Mouse (Mus musculus): ENCODE measurements around the gene Chst13. TPM values are rescaled to one million over a fixed set of nuclear protein-coding genes. Genes with fewer than 3 reads are reported as not detected.

The Chst13 gene
- polyA plus RNA-seq, 1 experiment from 2014 or later: not detected

DNA sequence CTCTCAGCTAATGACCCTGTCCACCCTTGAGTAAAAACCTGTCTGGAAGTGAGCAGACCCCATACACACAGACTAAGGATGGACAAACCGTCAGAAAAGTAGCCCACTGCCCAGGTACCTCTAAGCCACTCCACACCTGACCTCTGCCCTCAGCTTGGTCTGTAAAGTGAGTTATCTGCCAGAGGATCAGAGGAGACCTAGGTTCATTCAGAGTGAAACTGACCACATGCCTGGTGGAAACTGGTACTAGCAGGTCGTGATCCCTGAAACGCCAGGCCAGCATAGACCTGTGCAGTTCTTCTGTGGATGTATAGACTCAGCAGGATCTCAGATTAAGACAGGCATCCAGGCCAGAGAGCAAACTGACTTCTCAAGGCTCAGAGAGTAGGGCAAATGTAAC lies 522 bp downstream of the Chst13 start:
- no peaks in the 10 kb centered on the region for H3K27me3 ChIP-seq (ENCODE audit: control insufficient read depth, insufficient read depth, low read length)
- no peak overlapping the region for H3K4me2 ChIP-seq
- no peaks in the 10 kb centered on the region for H3K4me1 ChIP-seq (ENCODE audit: control insufficient read depth, insufficient read depth, low read length)
- H3K9me3 ChIP-seq (ENCODE audit: control insufficient read depth, low read length): no peaks in the 10 kb centered on the region
- DNase-seq (ENCODE audit: low spot score, missing footprints) (no peak), ATAC-seq (ENCODE audit: low FRiP score) (no peak)
- 69% methylated on average over 3 of the region's 3 CpGs for WGBS
- no peak overlapping the region for H3K4me3 ChIP-seq (ENCODE audit: low read depth, low read length)
- no peak overlapping the region for H3K9ac ChIP-seq (ENCODE audit: low read length)
- no peak overlapping the region for H3K27ac ChIP-seq (ENCODE audit: low read depth, low read length)
- no peaks in the 10 kb centered on the region for H3K36me3 ChIP-seq (ENCODE audit: control insufficient read depth, insufficient read depth, low read length)

DNA sequence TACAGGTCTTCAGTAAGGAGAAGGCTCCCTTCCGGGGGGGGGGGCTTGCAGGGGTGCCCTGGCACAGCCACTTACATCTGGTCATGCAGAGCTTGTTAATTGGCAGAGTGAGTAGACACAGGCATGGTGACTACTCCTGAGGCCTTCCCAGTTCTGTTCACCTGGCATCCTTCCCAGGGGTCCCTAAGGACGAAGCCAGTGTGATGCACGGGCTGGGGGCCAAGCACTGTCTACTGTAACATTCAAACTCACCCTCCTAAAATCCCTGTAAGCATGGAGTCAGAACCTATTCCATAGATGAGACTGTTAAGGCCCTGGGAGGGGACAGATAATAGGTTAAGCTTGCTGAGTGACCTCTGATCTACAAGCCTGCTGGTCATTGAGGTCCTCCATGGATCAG lies 959 bp downstream of the Chst13 start:
- no peaks in the 10 kb centered on the region for H3K9me3 ChIP-seq (ENCODE audit: control insufficient read depth, low read length)
- WGBS: 84% methylated on average over 3 of the region's 3 CpGs
- no peaks in the 10 kb centered on the region for H3K27me3 ChIP-seq (ENCODE audit: control insufficient read depth, insufficient read depth, low read length)
- H3K4me3 ChIP-seq (ENCODE audit: low read depth, low read length): no peak overlapping the region
- H3K4me2 ChIP-seq: no peak overlapping the region
- ATAC-seq (ENCODE audit: low FRiP score) (no peak), DNase-seq (ENCODE audit: low spot score, missing footprints) (no peak)
- H3K27ac ChIP-seq (ENCODE audit: low read depth, low read length): no peak overlapping the region
- H3K36me3 ChIP-seq (ENCODE audit: control insufficient read depth, insufficient read depth, low read length): no peaks in the 10 kb centered on the region
- no peak overlapping the region for H3K9ac ChIP-seq (ENCODE audit: low read length)
- H3K4me1 ChIP-seq (ENCODE audit: control insufficient read depth, insufficient read depth, low read length): no peaks in the 10 kb centered on the region

DNA sequence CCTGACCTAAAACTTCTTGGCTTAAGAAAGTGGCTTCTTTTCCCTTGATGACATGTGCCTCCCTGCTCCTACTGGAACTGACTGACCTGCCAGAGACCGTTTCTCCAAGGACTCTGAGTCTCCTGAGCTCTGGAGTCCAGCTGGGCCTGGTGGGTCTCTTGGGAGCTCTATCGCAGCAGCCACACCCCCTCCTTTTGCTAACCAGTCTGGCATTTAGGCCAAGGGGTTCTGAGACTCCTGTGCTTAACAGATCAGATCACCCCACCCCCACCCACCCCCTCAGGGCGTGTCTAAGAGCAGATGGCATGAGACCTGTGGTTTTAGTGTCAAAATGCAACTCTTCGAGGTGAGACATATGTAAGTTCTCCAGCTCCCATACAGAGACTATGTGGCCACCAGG lies 3.2 kb downstream of the Chst13 start:
- H3K4me2 ChIP-seq: no peak overlapping the region
- H3K9ac ChIP-seq (ENCODE audit: low read length): no peak overlapping the region
- no peaks in the 10 kb centered on the region for H3K4me1 ChIP-seq (ENCODE audit: control insufficient read depth, insufficient read depth, low read length)
- no peaks in the 10 kb centered on the region for H3K27me3 ChIP-seq (ENCODE audit: control insufficient read depth, insufficient read depth, low read length)
- no peak overlapping the region for H3K27ac ChIP-seq (ENCODE audit: low read depth, low read length)
- no peak for ATAC-seq (ENCODE audit: low FRiP score)
- no peaks in the 10 kb centered on the region for H3K9me3 ChIP-seq (ENCODE audit: control insufficient read depth, low read length)
- 45% methylated on average over 4 of the region's 4 CpGs for WGBS
- no peaks in the 10 kb centered on the region for H3K36me3 ChIP-seq (ENCODE audit: control insufficient read depth, insufficient read depth, low read length)
- no peak for DNase-seq (ENCODE audit: low spot score, missing footprints)
- no peak overlapping the region for H3K4me3 ChIP-seq (ENCODE audit: low read depth, low read length)

DNA sequence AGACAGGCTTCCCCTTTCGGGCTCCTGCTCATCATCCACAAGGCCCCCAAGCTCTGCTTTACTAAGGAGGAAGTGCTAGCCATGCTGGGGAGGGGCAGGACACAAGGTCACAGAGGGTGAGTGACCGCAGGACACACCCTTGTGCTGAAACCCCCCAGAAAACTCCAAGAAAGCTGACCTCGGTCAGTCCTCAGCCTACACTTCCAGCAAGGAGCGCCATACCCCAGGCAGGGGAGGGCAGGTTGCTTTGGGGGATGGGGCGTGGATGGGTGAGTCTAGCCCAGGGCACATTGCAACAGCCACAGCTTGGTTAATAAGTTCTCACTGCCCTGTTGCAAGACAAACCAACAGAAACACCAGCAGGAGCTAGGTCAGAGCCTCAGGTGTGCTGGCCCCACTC lies 4.6 kb downstream of the Chst13 start:
- no peaks in the 10 kb centered on the region for H3K4me1 ChIP-seq (ENCODE audit: control insufficient read depth, insufficient read depth, low read length)
- H3K9me3 ChIP-seq (ENCODE audit: control insufficient read depth, low read length): no peaks in the 10 kb centered on the region
- H3K27me3 ChIP-seq (ENCODE audit: control insufficient read depth, insufficient read depth, low read length): no peaks in the 10 kb centered on the region
- 86% methylated on average over 5 of the region's 5 CpGs for WGBS
- no peaks in the 10 kb centered on the region for H3K36me3 ChIP-seq (ENCODE audit: control insufficient read depth, insufficient read depth, low read length)
- no peak overlapping the region for H3K9ac ChIP-seq (ENCODE audit: low read length)
- ATAC-seq (ENCODE audit: low FRiP score): no peak
- no peak overlapping the region for H3K27ac ChIP-seq (ENCODE audit: low read depth, low read length)
- H3K4me3 ChIP-seq (ENCODE audit: low read depth, low read length): no peak overlapping the region
- no peak overlapping the region for H3K4me2 ChIP-seq
- DNase-seq (ENCODE audit: low spot score, missing footprints): no peak

DNA sequence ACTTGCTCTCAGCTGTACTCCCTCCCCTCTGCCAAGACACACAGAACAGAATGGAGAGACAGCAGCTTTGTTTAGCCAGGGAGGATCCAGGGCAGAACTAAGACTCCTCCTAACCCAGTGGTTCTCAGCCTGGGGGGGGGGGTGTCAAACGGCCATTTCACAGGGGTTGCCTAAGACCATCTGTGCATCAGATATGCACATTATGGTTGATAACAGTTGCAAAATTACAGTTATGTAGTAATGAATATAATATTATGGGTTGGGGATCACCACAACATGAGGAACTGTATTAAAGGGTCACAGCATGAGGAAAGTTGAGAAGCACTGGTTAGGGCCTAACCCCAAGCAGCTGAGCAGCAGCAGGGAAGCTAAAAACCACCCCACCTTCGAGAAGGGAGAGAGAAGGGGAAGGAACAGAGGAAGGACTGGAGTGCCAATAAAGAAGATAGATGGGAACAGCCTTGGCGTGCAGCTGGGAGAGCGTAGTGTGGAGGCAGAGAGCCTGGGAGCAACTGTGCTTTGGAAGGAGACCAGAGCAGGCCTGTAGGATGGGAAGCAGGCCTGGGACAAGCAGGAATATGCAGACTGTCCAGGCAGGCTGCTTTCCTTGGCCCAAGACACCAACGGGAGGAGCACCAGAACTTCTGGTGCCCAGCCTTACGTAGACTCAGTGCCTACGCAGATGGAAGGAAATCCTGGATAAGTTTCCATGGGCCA lies 5.4 kb downstream of the Chst13 start:
- DNase-seq (ENCODE audit: low spot score, missing footprints): no peak
- no peaks in the 10 kb centered on the region for H3K27me3 ChIP-seq (ENCODE audit: control insufficient read depth, insufficient read depth, low read length)
- ATAC-seq (ENCODE audit: low FRiP score): no peak
- whole genome bisulfite sequencing: 86% methylated on average over 7 of the region's 7 CpGs
- H3K4me1 ChIP-seq (ENCODE audit: control insufficient read depth, insufficient read depth, low read length): no peaks in the 10 kb centered on the region
- H3K4me2 ChIP-seq: no peak overlapping the region
- H3K27ac ChIP-seq (ENCODE audit: low read depth, low read length): no peak overlapping the region
- H3K9me3 ChIP-seq (ENCODE audit: control insufficient read depth, low read length): no peaks in the 10 kb centered on the region
- H3K9ac ChIP-seq (ENCODE audit: low read length): no peak overlapping the region
- H3K4me3 ChIP-seq (ENCODE audit: low read depth, low read length): no peak overlapping the region
- no peaks in the 10 kb centered on the region for H3K36me3 ChIP-seq (ENCODE audit: control insufficient read depth, insufficient read depth, low read length)

DNA sequence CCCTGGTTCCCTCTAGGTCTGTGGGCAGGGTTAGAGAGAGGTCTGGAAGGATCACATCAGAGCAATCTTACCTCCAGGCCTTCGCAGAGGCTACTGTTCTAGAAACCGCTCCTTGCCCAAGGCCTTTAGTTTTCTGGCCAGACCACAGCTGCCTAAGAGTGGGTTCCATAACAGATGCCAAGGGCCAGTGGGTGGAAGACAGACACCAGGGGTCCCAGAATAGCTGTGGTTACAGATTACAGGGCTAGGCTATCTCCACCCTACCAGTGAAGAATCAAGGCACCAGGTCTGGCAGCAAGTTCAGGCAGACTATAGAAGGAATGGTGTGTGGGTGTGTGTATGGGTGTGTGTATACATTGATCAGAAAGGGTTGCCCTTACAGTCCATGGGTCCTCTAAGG lies 6.0 kb downstream of the Chst13 start:
- no peak overlapping the region for H3K9ac ChIP-seq (ENCODE audit: low read length)
- ATAC-seq (ENCODE audit: low FRiP score) (no peak), DNase-seq (ENCODE audit: low spot score, missing footprints) (no peak)
- no peaks in the 10 kb centered on the region for H3K4me1 ChIP-seq (ENCODE audit: control insufficient read depth, insufficient read depth, low read length)
- H3K27me3 ChIP-seq (ENCODE audit: control insufficient read depth, insufficient read depth, low read length): no peaks in the 10 kb centered on the region
- no peaks in the 10 kb centered on the region for H3K9me3 ChIP-seq (ENCODE audit: control insufficient read depth, low read length)
- no peak overlapping the region for H3K4me2 ChIP-seq
- H3K36me3 ChIP-seq (ENCODE audit: control insufficient read depth, insufficient read depth, low read length): no peaks in the 10 kb centered on the region
- no peak overlapping the region for H3K27ac ChIP-seq (ENCODE audit: low read depth, low read length)
- WGBS: 90% methylated on average over 2 of the region's 2 CpGs
- no peak overlapping the region for H3K4me3 ChIP-seq (ENCODE audit: low read depth, low read length)

DNA sequence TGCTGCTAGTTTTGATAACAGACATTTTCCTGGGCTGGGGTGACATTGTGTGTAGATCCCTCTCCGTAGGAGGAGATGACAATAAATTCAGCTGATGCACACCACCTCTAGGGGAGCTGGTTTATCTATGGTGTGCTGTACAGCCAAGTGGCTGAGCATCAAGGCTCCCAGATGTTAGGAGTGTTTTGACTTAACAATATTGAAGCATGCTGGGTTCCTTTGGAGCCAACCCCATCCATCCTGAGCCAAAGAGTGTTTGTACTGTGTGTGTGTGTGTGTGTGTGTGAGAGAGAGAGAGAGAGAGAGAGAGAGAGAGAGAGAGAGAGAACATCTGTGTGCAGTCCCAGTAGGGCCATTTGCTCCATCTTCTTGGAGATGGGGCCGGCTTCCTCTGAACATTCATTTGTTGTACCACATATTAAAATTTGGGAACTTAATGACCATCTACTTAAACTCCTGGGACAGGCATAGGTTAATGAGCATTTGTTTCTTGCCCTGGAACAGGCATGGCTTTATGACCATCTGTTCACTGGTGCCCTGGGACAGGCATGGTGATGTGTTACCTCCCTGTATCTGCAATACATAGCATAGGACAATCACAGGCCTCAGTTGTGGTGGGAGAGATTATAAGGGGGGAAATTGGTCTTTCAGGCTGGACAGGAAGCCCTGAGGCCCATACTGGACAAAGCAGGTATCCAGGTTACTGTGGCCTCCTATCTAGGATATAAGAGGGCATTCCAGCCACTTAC lies 7.3 kb downstream of the Chst13 start:
- H3K4me1 ChIP-seq (ENCODE audit: control insufficient read depth, insufficient read depth, low read length): no peaks in the 10 kb centered on the region
- H3K4me3 ChIP-seq (ENCODE audit: low read depth, low read length): no peak overlapping the region
- ATAC-seq (ENCODE audit: low FRiP score): no peak
- no peak overlapping the region for H3K27ac ChIP-seq (ENCODE audit: low read depth, low read length)
- WGBS: 82% methylated on average over 2 of the region's 2 CpGs
- no peaks in the 10 kb centered on the region for H3K27me3 ChIP-seq (ENCODE audit: control insufficient read depth, insufficient read depth, low read length)
- H3K9me3 ChIP-seq (ENCODE audit: control insufficient read depth, low read length): no peaks in the 10 kb centered on the region
- H3K4me2 ChIP-seq: no peak overlapping the region
- no peak for DNase-seq (ENCODE audit: low spot score, missing footprints)
- H3K36me3 ChIP-seq (ENCODE audit: control insufficient read depth, insufficient read depth, low read length): no peaks in the 10 kb centered on the region
- no peak overlapping the region for H3K9ac ChIP-seq (ENCODE audit: low read length)

DNA sequence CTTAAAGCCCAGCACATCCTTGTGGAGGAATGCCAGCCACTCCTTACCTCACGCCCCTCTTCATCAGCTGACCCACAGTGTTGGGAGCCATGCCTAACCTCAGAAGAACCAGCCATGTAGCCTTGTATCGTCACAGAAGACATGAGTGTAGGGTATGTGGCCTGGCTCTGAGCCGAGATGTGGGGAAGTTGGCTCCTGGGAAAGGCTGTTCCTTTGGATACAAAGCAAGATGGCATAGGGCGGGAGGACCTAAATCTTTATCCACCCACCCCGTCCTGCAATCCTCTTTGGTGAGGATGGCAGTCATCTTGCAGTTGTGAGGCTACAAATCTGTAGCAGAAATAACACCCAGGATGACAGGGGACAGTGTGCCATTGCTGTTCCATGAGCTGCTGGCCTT lies 9.0 kb downstream of the Chst13 start:
- H3K9me3 ChIP-seq (ENCODE audit: control insufficient read depth, low read length): no peaks in the 10 kb centered on the region
- H3K4me1 ChIP-seq (ENCODE audit: control insufficient read depth, insufficient read depth, low read length): no peaks in the 10 kb centered on the region
- H3K27me3 ChIP-seq (ENCODE audit: control insufficient read depth, insufficient read depth, low read length): no peaks in the 10 kb centered on the region
- H3K4me3 ChIP-seq (ENCODE audit: low read depth, low read length): no peak overlapping the region
- ATAC-seq (ENCODE audit: low FRiP score): no peak
- H3K4me2 ChIP-seq: no peak overlapping the region
- no peak overlapping the region for H3K9ac ChIP-seq (ENCODE audit: low read length)
- no peak overlapping the region for H3K27ac ChIP-seq (ENCODE audit: low read depth, low read length)
- no peak for DNase-seq (ENCODE audit: low spot score, missing footprints)
- WGBS: 86% methylated on average over 5 of the region's 5 CpGs
- H3K36me3 ChIP-seq (ENCODE audit: control insufficient read depth, insufficient read depth, low read length): no peaks in the 10 kb centered on the region
